Mouse (Mus musculus) heart, adult 18-20 months (tissue): Measurements from ENCODE around the gene Ppt2. TPM values are rescaled to one million over a fixed set of nuclear protein-coding genes. Genes with fewer than 3 reads are reported as not detected.
A peak's percentile ranks its signal among the peaks of the same experiment; 100 is the strongest.

Experiments used
- DNase-seq, 2 experiments: peaks; one replicate each; pipeline ENCODE4 v3.0.0; 2021 to 2022; ENCODE audit warnings: mixed read lengths in 1 of 2
- total RNA-seq, 2 experiments: library from RNA; stranded (reverse); gene quantifications; 2 replicates each; pipeline ENCODE4 v1.2.3; 2021

Ppt2 gene
- total RNA-seq, 2 experiments from 2014 or later, result 55.5 to 55.8 TPM

GRCm38 (mm10) chr17:34606186-34607039 is 21.9 kb downstream of the Ppt2 start:
- no peak for DNase-seq

- peak; percentile 97 to 98 for DNase-seq
Observed at GRCm38 (mm10) chr17:34605609-34606008, 22.7 kb downstream of the Ppt2 start.

GRCm38 (mm10) chr17:34604511-34605237 is 23.6 kb downstream of the Ppt2 start:
- DNase-seq, result peak in 1 of 2 experiments; percentile 61

GRCm38 (mm10) chr17:34604061-34604508 is 24.2 kb downstream of the Ppt2 start, which contains the start of gene Agpat1:
Agpat1 (plus strand) TSS chr17:34604262.
- peak; percentile 98 to 100 for DNase-seq

GRCm38 (mm10) chr17:34603375-34604060 is 24.8 kb downstream of the Ppt2 start, which contains the start of gene Rnf5:
Rnf5 (minus strand) TSS chr17:34603690.
- peak; percentile 100 for DNase-seq

GRCm38 (mm10) chr17:34601796-34602195 is 26.5 kb downstream of the Ppt2 start:
- no peak for DNase-seq

- DNase-seq, result no peak
Observed at GRCm38 (mm10) chr17:34599891-34600290, 28.4 kb downstream of the Ppt2 start.

- no peak for DNase-seq
Observed at GRCm38 (mm10) chr17:34597566-34598095, 30.7 kb downstream of the Ppt2 start, which contains the start of gene Ager. Ager (plus strand) TSS chr17:34597862.

GRCm38 (mm10) chr17:34596098-34596497 is 32.2 kb downstream of the Ppt2 start:
- DNase-seq, result no peak

- DNase-seq, result no peak
Observed at GRCm38 (mm10) chr17:34593752-34594525, 34.4 kb downstream of the Ppt2 start.

- peak; percentile 36 to 55 for DNase-seq
Observed at GRCm38 (mm10) chr17:34592581-34593549, 35.4 kb downstream of the Ppt2 start.

- peak; percentile 91 for DNase-seq
Observed at GRCm38 (mm10) chr17:34591994-34592375, 36.3 kb downstream of the Ppt2 start.

- peak; percentile 41 to 56 for DNase-seq
Observed at GRCm38 (mm10) chr17:34591029-34591993, 37.0 kb downstream of the Ppt2 start, which contains the start of gene Pbx2. Pbx2 (plus strand) TSS chr17:34591266.

- peak; percentile 30 to 43 for DNase-seq
Observed at GRCm38 (mm10) chr17:34590154-34590987, 37.9 kb downstream of the Ppt2 start.

- DNase-seq, result peak; percentile 77 to 88
Observed at GRCm38 (mm10) chr17:34589681-34590101, 38.6 kb downstream of the Ppt2 start, which contains the start of gene Gpsm3. Gpsm3 (plus strand) TSS chr17:34589806.

- DNase-seq, result no peak
Observed at GRCm38 (mm10) chr17:34589206-34589605, 39.1 kb downstream of the Ppt2 start.

GRCm38 (mm10) chr17:34588767-34589166 is 39.5 kb downstream of the Ppt2 start:
- DNase-seq, result no peak
